Mouse (Mus musculus) mature B cell (primary cell): ENCODE measurements around the gene Ppp1r10.
"Not testable (repeated sequence)": the region's sequence is repeated elsewhere in the genome, so short reads cannot be mapped to it uniquely, and the experiment has no call there.

ENCODE experiments used
- in situ Hi-C: fragments of 300-500 bp; cut with MboI; formaldehyde crosslinking; loops from 2 replicates; pipeline ENCODE4 v1.14.3; 2019

Ppp1r10 gene

DNA sequence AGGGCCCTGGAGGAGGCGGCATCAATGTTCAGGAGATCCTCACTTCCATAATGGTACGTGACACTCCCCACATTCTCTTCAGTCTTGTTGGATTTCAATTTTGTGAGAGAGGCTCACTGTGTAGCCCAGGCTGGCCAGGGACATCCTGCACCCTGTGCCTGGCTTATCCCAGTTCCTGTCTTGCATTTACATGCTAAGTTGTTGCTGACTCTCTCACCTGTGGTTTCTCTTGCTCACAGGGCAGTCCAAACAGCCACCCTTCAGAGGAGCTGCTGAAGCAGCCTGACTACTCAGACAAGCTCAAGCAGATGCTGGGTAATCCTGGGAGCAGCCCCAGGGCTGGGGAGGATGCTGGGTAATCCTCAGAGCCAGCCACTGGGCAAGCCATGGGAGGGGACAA lies 13.3 kb downstream of the Ppp1r10 start:
- in situ Hi-C loops: no loop called here

DNA sequence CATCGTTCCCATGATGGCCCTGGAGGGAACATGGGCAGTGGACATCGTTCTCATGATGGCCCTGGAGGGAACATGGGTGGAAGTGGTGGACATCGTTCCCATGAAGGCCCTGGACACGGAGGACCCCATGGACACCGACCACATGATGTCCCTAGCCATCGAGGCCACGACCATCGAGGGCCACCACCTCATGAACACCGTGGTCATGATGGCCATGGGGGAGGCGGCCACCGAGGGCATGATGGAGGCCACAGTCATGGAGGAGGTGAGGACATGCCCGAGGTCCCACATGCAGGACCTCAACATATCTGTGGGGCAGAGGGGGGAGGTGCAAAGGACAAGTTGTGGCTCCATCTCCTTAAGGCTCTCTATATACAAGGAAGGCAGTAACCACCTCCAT lies 14.4 kb downstream of the Ppp1r10 start:
- in situ Hi-C loops: no loop called here

DNA sequence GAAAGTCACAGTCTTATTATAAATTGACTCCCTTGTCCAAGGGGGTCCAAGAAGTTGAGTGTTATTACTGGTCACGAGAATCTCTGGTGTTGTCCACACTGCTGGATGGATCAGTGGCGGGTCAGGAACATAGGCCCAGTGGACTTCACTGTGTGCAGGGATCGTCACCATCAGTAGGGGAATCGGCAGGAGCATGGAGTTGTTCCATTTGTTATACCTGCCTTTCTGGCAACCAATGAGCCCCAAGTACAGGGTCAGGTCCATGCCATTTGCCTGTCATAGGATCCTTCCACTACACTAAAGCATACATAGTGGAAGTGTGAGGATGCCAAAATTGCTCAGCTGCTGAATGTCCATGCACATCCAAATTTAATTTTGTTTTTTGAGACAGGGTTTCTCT lies 16.4 kb downstream of the Ppp1r10 start:
- in situ Hi-C loops: no loop called here

DNA sequence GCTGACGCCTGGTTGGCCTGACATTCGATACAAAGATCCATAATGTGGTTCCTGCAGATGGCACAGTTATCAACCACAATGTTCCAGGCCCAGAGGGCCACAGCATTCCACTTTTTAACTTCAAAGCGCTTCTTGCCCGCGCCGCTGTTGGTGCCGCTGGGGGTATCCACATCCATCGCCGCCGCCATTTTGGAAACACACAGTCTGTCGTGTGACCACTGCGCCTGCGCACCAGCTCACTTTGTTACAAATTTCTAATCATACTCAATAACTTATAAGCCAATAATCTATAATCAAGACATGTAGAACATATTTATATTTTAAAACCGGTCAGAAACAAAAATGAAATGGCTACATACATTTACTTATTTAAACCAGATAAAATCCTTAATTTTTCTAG lies 19.5 kb downstream of the Ppp1r10 start:
- in situ Hi-C loops: not testable (repeated sequence)

DNA sequence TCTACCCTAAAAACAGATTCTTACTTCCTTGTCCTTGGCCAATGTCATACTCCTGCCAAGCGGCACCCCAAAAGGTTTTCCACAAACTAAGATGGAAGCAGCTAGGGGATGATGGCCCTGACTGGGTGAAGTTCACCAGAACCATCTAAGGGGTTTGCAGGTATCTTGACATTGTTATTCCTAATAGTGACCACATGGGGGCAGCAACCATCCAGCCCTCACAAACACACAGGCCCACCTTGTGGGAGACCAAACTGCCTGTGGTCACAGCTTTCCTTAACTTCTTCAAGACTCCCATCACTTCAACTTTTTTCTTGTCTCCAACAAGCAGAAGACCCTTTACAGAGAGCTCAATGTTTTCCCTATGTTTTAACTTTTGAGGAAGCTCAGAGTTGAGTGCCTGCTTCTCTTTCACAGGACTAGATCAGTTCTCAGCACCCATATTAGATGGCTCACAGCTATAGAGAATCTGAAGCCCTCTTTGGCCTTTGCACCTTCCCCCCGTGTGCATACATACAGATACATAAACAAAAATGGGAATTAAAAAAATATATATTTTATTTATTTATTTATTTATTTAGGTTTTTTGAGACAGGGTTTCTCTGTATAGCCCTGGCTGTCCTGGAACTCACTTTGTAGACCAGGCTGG lies 21.6 kb downstream of the Ppp1r10 start:
- in situ Hi-C loops: no loop called here

DNA sequence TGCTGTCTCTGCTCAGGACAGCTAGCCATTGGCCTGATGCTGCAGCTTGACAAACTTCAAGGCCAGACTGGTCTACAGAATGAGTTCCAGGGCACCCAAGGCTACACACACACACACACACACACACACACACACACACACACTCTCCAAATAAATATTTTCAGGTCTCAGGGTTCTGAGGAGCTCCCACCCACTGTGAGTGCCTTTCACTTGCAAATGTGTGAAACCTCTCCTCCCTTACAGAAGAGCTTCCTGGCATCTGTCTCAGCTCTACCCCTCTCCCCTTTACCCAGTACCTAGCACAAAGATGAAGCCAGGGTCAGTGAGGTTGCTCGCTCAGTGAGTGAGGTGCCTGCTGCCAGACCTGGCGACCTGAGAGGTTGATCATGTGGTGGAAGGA lies 22.9 kb downstream of the Ppp1r10 start:
- in situ Hi-C loops: no loop called here

DNA sequence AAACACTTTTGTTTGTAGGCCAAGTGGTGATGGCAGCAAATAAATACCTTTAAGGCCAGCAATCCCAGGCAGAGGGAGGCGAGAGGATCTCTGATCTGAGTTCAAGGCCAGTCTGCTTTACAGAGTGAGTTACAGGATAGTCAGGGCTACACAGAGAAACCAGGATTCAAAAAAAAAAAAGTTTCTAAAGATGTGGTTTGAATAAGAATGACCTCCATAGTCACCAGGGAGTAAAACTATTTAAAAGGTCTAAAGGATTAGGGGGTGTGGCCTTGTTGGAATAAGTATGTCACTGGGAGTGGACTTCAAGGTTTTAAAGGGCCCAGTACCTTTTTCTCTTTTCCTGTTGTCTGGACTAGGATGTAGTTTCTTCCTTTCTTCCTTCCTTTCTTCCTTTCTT lies 23.7 kb downstream of the Ppp1r10 start:
- in situ Hi-C loops: no loop called here

DNA sequence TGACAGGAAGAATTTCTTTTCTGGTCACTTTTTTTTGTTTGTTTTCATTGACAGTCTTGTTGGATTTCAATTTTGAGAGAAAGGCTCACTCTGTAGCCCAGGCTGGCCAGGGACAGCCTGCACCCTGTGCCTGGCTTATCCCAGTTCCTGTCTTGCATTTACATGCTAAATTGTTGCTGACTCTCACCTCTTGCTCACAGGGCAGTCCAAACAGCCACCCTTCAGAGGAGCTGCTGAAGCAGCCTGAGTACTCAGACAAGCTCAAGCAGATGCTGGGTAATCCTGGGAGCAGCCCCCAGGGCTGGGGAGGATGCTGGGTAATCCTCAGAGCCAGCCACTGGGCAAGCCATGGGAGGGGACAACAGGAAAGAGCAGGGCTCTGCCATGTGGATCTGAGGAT lies 34.7 kb downstream of the Ppp1r10 start:
- in situ Hi-C loops: not testable (repeated sequence)

DNA sequence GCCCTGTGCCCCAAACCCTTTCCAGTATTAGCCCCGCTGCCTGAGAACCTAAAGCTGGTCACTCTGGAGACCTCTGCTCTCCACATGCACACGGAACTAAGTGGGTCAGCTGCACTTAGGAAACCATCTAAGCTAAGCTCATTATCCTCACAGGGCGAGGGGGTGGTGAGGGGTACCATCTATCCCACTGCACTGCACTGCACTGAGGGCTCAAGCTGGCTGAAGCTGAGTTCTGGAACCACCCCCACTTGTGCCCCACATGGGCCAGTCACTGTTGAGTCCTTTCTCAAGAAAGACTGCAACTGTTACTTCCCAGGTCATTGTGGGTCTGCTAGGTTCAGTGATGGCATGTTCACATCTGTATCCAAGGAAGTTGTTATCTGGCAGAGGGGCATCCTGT lies 36.3 kb downstream of the Ppp1r10 start:
- in situ Hi-C loops: not testable (repeated sequence)

DNA sequence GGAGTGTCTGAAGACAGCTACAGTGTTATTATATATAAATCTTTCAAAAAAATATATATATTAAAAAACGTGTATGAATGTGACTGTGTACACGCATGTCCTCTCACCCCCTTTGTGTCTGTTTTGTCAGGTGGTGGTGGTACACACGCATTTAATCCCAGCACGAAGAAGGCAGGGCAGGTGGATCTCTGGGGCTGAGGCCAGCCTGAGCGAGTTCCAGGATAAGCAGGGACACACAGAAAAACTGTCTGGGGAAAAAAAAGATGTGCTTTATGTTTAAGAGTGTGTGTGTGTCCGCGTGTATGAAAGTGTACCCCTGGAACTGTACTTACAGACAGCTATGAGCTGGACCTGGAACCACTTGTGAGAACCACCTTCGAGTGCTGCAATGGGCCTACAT lies 38.4 kb downstream of the Ppp1r10 start:
- in situ Hi-C loops: no loop called here

DNA sequence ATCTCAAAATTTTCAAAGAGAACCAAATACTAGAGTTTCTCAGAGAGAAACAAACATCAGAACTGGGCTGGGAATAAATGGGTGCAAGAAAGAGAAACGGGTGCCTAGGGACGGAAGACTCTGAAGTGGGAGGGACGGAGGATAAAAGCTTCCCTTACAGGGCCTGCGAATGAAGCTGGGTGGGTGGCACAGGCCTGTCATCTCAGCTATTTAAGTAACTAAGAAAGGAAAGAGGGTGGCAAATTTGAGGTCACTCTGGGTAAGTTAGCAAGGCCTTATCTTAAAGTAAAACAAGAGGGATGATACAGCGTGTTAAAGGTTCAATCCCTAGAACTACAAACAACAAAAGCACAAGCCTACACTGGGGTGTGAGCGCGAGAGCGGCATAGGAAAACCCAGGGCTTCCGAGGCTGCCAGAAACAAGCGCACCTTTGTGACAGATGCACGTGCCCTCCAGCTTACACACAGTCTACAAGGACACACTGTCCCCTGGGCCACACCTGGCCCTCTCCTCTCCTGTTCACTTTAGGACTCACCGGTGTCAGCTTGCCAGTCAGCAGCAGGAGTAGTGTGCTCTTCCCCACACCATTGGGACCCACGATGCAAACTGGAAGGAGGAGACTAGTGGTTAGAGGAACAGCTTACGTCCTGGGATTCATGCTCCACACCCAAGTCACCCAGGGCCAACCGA lies 42.4 kb downstream of the Ppp1r10 start:
- in situ Hi-C loops: no loop called here

DNA sequence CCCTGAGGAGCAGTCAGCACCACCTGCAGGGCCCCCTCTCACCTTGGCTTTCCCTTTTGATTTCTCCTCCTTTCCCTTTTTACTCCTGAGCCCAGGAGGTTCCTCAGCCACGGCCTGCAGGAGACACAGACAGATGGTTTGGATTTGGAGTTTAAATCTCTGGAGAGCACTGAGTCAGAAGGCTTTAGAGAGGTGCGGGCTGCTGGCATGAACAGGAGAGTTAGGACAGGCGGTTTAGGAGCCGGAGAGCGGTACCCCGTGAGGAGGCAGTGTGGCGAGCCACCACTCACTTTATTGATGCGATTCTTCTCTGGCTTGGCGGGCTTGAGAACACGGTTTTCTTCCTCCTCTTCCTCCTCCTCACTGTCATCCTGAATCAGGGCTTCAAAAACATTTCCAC lies 47.0 kb downstream of the Ppp1r10 start:
- in situ Hi-C loops: no loop called here

DNA sequence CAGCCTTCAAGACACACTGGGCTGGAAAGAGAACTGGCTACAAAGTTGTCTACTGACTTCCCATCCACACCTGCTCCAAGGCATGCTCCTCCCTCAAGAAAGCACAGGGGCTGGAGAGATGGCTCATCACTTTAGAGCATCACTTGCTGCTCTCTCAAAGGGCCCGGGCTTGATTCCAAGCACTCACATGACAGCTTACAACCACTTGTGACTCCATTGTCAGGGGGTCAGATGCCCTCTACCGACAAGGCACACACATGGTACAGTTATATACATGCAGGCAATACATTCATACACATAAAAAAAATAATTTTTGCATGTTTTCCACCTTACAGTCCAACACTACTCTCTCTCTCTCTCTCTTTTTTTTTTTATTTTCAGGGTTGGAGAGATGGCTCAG lies 51.4 kb downstream of the Ppp1r10 start:
- in situ Hi-C loops: no loop called here

DNA sequence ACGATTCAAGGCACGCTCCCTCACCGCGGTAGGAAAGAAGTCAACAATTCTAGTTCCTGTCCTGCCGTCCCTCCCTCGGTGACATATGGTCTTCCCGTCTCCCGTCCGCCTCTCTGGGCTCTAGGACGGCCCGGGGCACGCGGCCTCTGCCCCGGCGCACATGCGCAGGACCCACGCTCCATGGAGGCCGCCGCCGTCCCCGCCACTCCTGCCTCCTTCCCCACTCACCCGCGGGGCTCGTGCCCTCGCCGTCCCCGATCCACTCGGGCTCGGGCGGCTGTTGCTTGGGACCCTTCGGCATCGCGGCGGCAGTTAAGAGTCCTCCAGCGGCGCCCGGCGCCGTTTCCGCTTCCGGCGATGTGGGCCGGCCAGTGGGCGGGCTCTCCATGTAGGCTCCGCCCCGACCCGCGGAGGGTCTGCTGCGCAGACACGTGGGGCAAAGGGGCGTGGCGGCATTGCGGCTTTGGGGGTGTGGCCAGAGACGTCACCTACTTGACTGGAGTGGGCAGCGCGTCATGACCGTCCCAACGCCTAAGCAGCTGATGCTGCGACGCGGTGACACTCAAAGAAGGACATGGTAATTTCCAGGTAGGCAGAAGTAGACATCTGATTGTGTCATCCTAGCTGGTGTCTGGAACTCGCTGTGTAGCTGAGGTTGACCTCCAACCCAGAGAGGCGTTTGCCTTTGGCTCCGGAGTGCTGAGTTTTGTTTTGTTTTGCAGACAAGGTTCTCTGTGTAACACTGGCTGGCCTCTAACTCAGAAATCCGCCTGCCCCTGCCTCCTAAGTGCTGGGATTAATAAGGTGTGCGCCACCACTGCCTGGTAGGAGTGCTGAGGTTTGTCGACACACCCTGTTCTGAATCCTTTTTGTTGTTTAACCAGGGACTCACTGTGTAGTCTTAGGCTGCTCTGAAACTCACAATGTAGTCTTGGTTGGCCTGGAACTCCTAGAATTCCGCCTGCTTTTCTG lies 53.5 kb downstream of the Ppp1r10 start, which contains the start of gene Abcf1:
Gene Abcf1 (minus strand): TSS at position 344 of the 972 bp plus-strand sequence.
- in situ Hi-C loops: no loop called here

DNA sequence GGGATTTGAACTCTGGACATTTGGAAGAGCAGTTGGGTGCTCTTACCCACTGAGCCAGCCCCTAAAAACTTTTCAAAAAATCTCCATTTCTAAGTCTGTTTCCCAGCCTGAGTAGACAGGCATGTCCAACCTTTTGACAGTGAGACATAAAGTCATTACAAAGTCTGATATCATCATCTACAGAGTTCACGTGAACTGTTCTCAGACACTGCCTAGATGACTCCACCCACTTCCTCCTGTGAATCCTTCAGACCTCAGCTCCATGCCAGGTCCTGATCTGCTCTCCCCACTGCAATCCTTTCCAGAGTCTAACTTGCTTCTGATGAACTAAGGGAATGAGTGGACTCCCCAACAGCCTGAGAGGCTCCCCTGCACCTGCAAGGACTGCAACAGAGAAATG lies 55.9 kb downstream of the Ppp1r10 start:
- in situ Hi-C loops: no loop called here

DNA sequence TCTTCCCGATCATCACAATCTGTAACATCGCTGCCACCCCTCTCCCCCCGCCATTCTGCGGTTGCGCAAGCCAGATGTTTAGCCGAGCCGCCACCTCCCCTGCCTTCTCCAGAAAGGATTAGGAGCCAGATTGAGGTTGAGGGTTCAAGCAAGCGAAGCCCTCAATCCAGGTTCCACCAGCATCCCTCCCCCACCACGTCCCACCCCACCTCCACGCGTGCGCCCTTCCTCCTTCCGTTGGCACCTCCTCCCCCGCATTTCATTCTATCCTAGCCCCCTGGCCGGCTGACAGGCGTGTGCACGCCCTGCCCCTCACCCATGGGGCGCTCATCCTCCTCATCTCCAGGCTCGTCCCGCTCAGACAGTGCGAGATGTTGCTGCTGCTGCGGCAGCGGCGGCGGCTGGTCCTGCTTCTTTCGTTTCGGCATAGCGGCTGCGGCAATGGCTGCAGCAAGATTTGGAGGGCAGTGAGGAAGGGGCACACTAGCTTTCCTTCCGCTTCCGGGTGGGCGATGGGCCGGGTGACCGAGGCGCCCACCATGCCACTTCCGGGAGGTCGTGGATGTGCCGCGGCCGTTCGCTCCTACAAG lies 62.7 kb downstream of the Ppp1r10 start:
- in situ Hi-C loops: no loop called here

DNA sequence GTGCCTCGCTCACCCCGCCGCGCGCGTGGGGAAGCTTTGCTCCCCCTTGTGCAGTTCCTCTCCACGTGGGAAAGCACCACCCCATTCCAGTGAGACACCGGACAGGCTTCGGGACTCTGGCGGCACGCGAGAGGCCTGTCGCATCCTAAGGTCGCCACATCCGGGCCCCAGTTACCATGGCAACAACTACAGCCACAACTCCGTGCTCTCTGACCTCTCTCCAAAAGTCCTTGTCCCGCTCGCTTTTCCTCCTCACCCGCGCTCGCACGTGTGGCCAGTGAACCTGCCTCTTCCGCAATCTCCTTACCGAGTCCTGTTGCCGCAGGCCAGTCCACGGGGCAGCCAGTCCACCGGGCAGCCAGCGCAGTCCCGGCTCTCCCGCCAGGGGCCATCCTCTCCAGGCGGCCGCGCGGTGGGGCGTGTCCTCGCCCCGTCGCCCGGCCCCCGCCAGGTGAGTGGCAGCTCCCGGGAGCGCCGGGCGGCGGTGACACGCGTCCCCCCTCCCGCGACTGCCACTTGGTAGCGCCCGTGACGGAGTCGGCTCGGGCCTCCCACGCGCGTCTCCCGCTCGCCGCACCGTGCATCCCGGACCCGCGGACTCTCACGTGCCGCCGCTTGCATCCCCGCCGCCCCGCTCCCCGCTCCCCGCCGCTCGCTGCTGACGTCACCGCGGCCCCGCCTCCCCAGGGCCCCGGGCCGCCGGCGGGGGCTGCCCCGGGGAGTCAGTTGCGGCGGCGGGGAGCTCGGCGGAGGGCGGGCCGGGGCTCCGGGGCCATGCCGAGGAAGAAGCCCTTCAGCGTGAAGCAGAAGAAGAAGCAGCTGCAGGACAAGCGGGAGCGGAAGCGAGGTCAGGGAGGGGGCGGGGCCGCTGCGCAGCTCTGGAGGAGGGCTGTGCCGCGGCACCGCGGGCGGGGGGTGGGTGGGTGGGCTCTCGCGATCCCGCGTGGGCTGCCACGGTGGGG lies 63.4 kb downstream of the Ppp1r10 start, which contains the start of the genes Gnl1 and Prr3:
Gene Gnl1 (plus strand): TSS at position 451 of the 962 bp plus-strand sequence.
Gene Prr3 (minus strand): TSS at position 836 of the 962 bp plus-strand sequence.
- in situ Hi-C loops: no loop called here

DNA sequence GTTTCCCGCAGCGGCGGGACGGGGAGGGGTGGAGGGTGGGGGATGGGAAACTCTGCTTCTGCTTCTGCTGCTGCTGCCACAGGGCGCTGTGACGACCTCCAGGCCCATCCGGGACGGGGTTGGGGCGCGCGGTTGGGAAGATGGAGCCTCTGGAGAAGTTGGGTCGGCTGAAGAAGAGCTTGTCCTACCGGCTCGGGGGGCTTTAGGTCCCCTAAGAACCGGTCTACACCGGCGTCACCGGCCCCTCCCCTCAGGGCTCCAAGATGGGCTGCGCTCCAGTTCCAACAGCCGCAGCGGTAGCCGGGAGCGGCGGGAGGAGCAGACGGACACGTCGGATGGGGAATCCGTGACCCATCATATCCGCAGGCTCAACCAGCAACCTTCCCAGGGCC lies 64.1 kb downstream of the Ppp1r10 start:
- in situ Hi-C loops: no loop called here

DNA sequence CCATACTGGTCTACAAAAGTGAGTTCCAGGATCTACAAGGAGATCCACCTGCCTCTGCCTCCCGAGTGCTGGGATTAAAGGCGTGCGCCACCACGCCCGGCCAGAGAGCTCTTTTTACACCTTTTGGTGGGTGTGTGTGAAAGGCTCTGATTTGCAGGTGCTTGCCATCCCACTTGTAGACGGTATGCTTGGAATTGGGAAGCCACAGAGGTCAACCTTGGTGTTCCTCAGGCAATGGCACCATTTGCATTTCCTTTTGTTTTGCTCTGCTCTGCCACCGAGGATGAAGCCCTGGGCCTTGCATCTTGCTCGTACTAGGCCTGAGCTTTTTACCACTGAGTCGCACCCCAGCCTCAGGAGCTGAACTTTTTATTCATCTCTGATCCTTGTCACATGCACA lies 65.5 kb downstream of the Ppp1r10 start:
- in situ Hi-C loops: no loop called here
